Mouse (Mus musculus) left cerebral cortex, postnatal 14 days (tissue): ENCODE measurements around the gene Psmd2. TPM values are rescaled to one million over a fixed set of nuclear protein-coding genes. Genes with fewer than 3 reads are reported as not detected.

ENCODE experiments used
- DNase-seq, 2 experiments: peaks; one replicate each; pipeline ENCODE4 v3.0.0; 2021 to 2022; ENCODE audit warnings: low spot score in 2 of 2, mixed read lengths in 1 of 2
- intact Hi-C: fragments of 180-260 bp; cut with DNase I; formaldehyde crosslinking; loops from one replicate; pipeline ENCODE4 v1.15.1; 2025
- total RNA-seq, 2 experiments: library from RNA; stranded (reverse); gene quantifications; 2 replicates each; pipeline ENCODE4 v1.2.3; 2021

Gene Psmd2
- total RNA-seq, 2 experiments from 2014 or later: 238 to 253 TPM

GRCm38 (mm10) chr16:20694781-20695180 lies 43.3 kb downstream of the Psmd2 start:
- intact Hi-C loops: no loop called here
- peak; percentile 76 to 92 for DNase-seq

DNA sequence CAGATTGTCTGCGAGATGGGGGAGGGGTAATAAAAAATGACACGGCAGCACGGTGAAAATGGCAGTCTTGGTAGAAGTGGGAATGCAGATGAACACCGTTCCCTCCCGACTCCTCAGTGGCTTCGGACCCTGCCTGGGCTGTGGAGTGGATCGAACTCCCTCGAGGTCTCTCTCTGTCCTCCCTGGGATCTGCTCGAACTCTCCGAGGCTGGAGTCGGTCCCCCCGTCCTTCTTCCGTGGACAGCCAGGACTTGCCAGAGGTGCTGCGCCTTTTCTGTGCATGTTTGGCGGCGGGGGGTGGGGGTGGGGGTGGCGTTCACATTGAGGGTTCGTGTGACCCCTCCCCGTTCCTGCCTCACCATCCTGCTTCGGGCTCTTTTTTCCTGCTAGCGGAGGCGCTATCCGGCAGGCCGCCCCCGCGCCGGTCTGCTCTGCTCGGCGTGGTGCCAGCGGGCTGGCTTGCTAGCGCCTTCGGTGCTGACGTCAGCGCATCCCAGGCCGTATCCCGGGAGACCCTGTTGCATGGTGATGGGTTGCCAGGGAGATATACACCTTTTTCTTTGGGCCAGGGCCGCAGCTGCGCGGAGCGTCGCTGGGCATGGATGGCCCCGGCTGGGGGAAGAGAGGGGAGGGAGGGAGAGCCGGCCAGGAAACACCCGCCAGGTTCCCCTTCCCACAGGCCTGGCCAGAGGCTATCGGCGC lies 44.3 kb downstream of the Psmd2 start:
- intact Hi-C loops: no loop called here

DNA sequence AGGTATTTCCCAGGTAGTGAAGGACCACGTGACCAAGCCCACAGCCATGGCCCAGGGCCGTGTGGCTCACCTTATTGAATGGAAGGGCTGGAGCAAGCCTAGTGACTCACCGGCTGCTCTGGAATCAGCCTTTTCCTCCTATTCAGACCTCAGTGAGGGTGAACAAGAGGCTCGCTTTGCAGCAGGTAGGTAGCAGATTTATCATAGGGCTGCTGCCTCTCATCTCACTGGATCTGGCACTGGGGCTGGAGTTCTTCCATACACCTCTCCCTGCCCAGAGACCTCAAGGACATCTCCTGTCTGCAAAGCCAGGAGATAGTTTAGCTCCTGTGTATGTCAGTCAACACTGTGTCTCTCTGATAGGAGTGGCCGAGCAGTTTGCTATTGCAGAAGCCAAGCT lies 47.8 kb downstream of the Psmd2 start:
- no peak for DNase-seq
- intact Hi-C loops: no loop called here

More for the DNA sequence above, 44.3 kb downstream of the Psmd2 start:
- peak; percentile 99 for DNase-seq

DNA sequence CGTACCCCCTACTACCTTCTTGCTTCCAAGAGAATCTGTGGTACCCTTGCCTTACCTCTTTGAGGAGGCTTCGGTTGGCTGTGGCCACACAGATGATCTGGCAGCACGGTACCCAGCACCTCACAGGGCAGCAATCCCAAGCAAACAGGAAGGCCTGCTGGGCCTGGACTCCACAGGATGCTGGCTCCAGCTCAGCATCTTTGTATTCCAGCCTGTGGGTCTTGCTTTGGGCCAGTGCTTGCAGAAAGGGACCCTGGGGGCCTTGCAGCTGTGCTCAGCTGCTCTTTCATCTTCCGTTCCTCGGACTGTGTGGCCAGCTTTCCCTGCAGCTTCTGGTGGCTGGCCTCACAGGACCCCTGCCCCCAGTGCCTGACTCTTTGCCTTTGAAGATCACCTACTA lies 48.6 kb downstream of the Psmd2 start:
- DNase-seq: no peak
- intact Hi-C loops: no loop called here

- intact Hi-C loops: no loop called here
- no peak for DNase-seq
Observed at GRCm38 (mm10) chr16:20701316-20701715, 49.9 kb downstream of the Psmd2 start.

- DNase-seq: no peak
- intact Hi-C loops: no loop called here
Observed at GRCm38 (mm10) chr16:20701729-20702521, 50.5 kb downstream of the Psmd2 start.

GRCm38 (mm10) chr16:20702522-20702893 lies 51.1 kb downstream of the Psmd2 start:
- intact Hi-C loops: no loop called here
- peak; percentile 75 to 91 for DNase-seq

DNA sequence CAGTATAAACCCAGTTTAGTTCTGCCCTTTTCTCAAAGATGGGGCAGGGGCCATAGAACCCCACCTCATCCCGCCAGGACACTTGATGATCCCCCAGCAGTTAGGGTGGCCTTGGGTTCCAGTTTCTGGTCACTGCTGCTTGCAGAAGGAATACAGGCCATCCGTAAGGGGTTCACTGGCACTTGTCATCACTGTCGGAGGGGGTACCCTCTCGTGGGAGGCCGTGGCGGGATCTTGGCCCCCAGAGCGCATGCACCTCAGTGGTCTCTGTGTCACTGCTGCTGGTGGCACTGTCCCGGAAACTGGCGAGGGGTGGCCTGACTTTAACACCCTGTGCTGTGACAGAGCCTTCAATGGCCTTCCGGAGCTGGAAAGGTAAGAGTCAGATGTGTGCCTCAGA lies 51.6 kb downstream of the Psmd2 start:
- intact Hi-C loops: no loop called here
- DNase-seq: no peak

- no peak for DNase-seq
- intact Hi-C loops: no loop called here
Observed at GRCm38 (mm10) chr16:20703699-20704400, 52.4 kb downstream of the Psmd2 start.

DNA sequence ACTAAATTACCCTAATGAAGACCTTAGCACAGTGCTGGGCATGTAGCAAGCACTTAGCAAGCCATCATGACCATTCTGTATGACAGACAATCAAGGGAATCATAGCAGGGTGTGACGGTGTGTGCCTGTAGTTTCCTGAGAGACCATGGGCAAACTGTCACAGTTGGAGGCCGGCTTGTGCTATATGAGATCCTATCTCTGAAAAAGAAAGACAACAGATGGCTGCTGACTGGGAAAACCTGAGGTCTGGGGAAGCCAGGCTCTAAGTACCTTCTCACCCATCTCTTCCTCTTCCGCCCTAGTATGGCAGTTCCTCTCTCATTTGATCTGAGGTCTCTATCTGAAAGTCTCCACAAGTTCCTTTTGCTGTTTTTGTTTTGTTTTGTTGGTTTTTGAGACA lies 54.3 kb downstream of the Psmd2 start:
- intact Hi-C loops: no loop called here
- DNase-seq: no peak

DNA sequence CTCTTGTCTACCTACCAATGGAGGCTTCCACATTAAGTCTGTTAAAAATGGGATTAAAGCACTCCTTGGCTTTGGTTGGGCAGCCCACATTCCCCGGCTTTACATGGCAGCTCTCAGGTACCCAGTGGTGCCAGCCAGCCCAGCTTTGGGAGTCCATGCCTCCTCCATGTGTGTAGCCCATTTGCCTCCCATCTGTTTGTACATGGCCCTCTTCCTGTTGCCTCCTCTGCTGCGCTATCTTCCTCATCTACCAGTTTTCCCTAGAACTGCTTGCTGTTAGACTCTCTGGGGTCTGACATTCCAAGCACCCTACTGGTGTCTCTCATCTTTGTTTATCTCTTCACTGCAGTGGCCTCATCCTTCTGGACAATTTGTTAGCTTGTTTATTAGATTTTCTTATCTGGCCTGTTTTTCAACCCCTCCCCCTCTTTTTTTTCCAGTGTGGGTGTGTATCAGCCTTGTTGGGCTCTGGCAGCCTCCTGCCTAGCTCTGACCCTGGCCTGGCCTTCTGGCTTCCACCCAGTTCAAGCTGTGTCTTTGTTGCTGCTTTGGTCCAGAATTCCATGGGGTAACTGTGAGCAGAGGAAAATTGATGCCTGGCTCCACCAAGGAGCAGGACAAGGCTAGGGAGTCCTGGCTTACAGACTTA lies 55.1 kb downstream of the Psmd2 start:
- no peak for DNase-seq
- intact Hi-C loops: no loop called here

DNA sequence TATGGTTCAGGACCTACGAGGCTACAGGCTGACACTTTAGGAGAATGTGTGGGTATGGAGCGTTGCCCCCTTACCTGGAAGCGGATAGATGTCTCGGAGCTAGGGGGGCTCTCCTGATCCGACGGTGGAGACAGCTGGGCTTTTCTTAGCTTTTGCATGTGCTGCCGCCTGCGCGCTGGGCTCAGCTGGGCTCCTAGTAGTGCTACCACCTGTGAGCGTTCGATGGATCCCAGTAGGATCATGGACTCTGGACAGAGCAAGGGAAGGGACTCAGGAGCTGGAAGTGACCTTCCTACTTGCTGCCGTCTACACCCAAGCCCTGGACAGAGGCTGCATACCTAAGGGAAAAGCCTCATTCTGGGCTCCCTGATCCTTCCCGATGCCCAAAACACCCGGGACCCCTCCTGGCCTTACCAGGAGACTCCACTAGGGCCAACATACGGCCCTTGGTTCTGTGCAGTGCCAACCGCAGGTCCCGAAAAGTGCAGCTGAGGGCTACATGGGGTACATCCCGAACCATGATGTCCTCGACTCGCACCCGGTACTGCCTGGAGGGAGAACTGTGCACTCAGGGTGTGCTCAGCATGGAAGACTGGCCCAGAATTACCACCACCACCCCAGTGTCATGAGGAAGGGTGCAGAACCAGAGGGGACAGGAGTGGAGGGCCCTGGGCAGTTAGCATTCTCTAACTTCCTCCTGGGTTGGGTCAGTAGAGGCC lies 56.9 kb downstream of the Psmd2 start:
- intact Hi-C loops: loop anchor here (2.0 kb wide), 1 partner anchor 52 kb away; no protein-coding TSS in a partner anchor
- no peak for DNase-seq

- intact Hi-C loops: loop anchor here (2.0 kb wide), 1 partner anchor 52 kb away; no protein-coding TSS in a partner anchor
Observed at GRCm38 (mm10) chr16:20708939-20709734, 57.7 kb downstream of the Psmd2 start.

DNA sequence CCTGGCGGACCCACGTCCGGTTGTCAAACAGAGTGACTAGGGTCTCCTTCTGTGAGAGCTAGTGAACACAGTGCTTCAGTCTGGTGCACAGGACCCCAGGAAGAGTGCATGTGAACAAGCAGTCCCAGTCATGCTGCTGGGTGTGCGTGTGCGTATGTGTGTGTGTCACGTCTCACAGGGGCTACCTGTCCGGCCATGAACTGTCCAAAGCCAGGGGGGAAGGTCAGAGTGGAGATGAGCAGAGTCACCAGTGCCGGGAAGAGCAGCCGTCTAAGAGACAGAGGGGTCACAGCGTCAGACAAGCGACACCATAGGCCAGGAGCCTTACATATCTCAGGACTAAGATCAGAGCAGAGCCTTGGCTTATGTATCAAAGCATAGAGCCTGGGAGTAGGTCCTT lies 58.9 kb downstream of the Psmd2 start:
- DNase-seq: no peak
- intact Hi-C loops: no loop called here

More at GRCm38 (mm10) chr16:20708939-20709734, 57.7 kb downstream of the Psmd2 start:
- DNase-seq: no peak

DNA sequence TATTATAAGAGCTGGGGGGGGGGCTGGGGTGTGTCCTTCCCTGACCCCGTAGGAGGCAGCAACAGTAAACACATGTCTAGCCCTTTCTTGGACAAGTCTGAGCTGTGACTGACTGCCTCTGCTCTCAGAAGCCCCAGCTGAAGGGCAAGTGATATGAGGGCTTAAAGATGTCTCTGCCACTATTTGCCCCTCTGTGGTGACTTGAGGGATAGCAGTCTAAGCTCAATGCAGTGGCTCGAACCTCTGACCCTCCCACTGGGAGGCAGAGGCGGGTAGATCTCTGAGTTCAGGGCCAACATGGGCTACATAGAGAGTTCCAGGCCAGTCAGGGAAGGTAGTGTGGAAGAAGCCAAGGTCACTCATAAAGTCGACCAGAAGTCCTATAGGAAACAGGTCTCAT lies 59.4 kb downstream of the Psmd2 start:
- intact Hi-C loops: no loop called here
- DNase-seq: no peak

- intact Hi-C loops: no loop called here
- no peak for DNase-seq
Observed at GRCm38 (mm10) chr16:20712190-20712589, 60.7 kb downstream of the Psmd2 start.

- no peak for DNase-seq
- intact Hi-C loops: no loop called here
Observed at GRCm38 (mm10) chr16:20712889-20713288, 61.4 kb downstream of the Psmd2 start.
